Mouse (Mus musculus): ENCODE results near the gene Padi6. TPM values are rescaled to one million over a fixed set of nuclear protein-coding genes. Genes with fewer than 3 reads are reported as not detected.

Padi6 gene
- polyA plus RNA-seq, 1 experiment from 2014 or later = not detected

GRCm38 (mm10) chr4:140744654-140745053 lies 2.2 kb upstream of the Padi6 start:
- Histone ChIP-seq H3K4me1 (0 out of 2 replicates have a peak, but pooled peaks cover 8% of the 10 kb centered on the region), H3K36me3 (ENCODE audit: poor library complexity, severe bottlenecking) (no peaks in the 10 kb centered on the region), H3K27ac (no peak overlapping the region), H3K27me3 (no peaks in the 10 kb centered on the region), H3K9me3 (replicated peaks) (no peaks in the 10 kb centered on the region), H3K9ac (no peak overlapping the region), H3K4me3 (no peak overlapping the region), H3K4me2 (no peak overlapping the region)
- WGBS = 30% methylated on average over 3 of the region's 3 CpGs
- no peak for ATAC-seq

GRCm38 (mm10) chr4:140743086-140743485 lies 643 bp upstream of the Padi6 start:
- Histone ChIP-seq H3K9me3 (replicated peaks) (no peaks in the 10 kb centered on the region), H3K9ac (no peak overlapping the region), H3K27ac (no peak overlapping the region), H3K4me3 (no peak overlapping the region), H3K27me3 (no peaks in the 10 kb centered on the region), H3K4me2 (no peak overlapping the region), H3K36me3 (ENCODE audit: poor library complexity, severe bottlenecking) (no peaks in the 10 kb centered on the region), H3K4me1 (0 out of 2 replicates have a peak, but pooled peaks cover 8% of the 10 kb centered on the region)
- ATAC-seq = no peak
- 44% methylated on average over 4 of the region's 4 CpGs for WGBS

- Histone ChIP-seq H3K4me1 (0 out of 2 replicates have a peak, but pooled peaks cover 8% of the 10 kb centered on the region), H3K4me2 (no peak overlapping the region), H3K4me3 (no peak overlapping the region), H3K27ac (no peak overlapping the region), H3K27me3 (no peaks in the 10 kb centered on the region), H3K36me3 (ENCODE audit: poor library complexity, severe bottlenecking) (no peaks in the 10 kb centered on the region), H3K9ac (no peak overlapping the region), H3K9me3 (replicated peaks) (no peaks in the 10 kb centered on the region)
- no peak for ATAC-seq
- WGBS = 86% methylated on average over 6 of the region's 6 CpGs
Measured at GRCm38 (mm10) chr4:140741401-140741800, 1.0 kb downstream of the Padi6 start.

- Histone ChIP-seq H3K9me3 (replicated peaks) (no peaks in the 10 kb centered on the region), H3K27ac (no peak overlapping the region), H3K4me2 (no peak overlapping the region), H3K36me3 (ENCODE audit: poor library complexity, severe bottlenecking) (no peaks in the 10 kb centered on the region), H3K27me3 (no peaks in the 10 kb centered on the region), H3K4me1 (0 out of 2 replicates have a peak, but pooled peaks cover 8% of the 10 kb centered on the region), H3K4me3 (no peak overlapping the region), H3K9ac (no peak overlapping the region)
- 92% methylated on average over 11 of the region's 11 CpGs for WGBS
- ATAC-seq = no peak
Measured at GRCm38 (mm10) chr4:140740655-140741054, 1.8 kb downstream of the Padi6 start.

- 81% methylated on average over 7 of the region's 7 CpGs for WGBS
Measured at GRCm38 (mm10) chr4:140732871-140733270, 9.6 kb downstream of the Padi6 start.

GRCm38 (mm10) chr4:140731654-140732053 lies 10.8 kb downstream of the Padi6 start:
- WGBS = 85% methylated on average over 4 of the region's 4 CpGs
- Histone ChIP-seq H3K4me1 (no peaks in the 10 kb centered on the region), H3K9me3 (replicated peaks) (no peaks in the 10 kb centered on the region), H3K4me3 (no peak overlapping the region), H3K27ac (no peak overlapping the region), H3K36me3 (ENCODE audit: poor library complexity, severe bottlenecking) (peaks cover 3% of the 10 kb centered on the region), H3K27me3 (no peaks in the 10 kb centered on the region), H3K4me2 (no peak overlapping the region), H3K9ac (no peak overlapping the region)
- no peak for ATAC-seq

More at GRCm38 (mm10) chr4:140732871-140733270, 9.6 kb downstream of the Padi6 start:
- Histone ChIP-seq H3K9me3 (replicated peaks) (no peaks in the 10 kb centered on the region), H3K9ac (no peak overlapping the region), H3K27me3 (no peaks in the 10 kb centered on the region), H3K4me3 (no peak overlapping the region), H3K4me2 (no peak overlapping the region), H3K36me3 (ENCODE audit: poor library complexity, severe bottlenecking) (no peaks in the 10 kb centered on the region), H3K27ac (no peak overlapping the region), H3K4me1 (no peaks in the 10 kb centered on the region)
- ATAC-seq = no peak

- Histone ChIP-seq H3K9ac (no peak overlapping the region), H3K4me1 (no peaks in the 10 kb centered on the region), H3K27ac (no peak overlapping the region), H3K4me2 (no peak overlapping the region), H3K36me3 (ENCODE audit: poor library complexity, severe bottlenecking) (peaks cover 43% of the 10 kb centered on the region), H3K4me3 (no peak overlapping the region), H3K9me3 (replicated peaks) (no peaks in the 10 kb centered on the region), H3K27me3 (no peaks in the 10 kb centered on the region)
- 91% methylated on average over 12 of the region's 12 CpGs for WGBS
- ATAC-seq = no peak
Measured at GRCm38 (mm10) chr4:140726907-140727306, 15.5 kb downstream of the Padi6 start.

- ATAC-seq = no peak
- Histone ChIP-seq H3K36me3 (ENCODE audit: poor library complexity, severe bottlenecking) (peaks cover 65% of the 10 kb centered on the region), H3K27me3 (no peaks in the 10 kb centered on the region), H3K27ac (peak overlapping the region; percentile 69), H3K4me2 (no peak overlapping the region), H3K9me3 (replicated peaks) (no peaks in the 10 kb centered on the region), H3K4me1 (no peaks in the 10 kb centered on the region), H3K9ac (no peak overlapping the region), H3K4me3 (no peak overlapping the region)
- WGBS = 73% methylated on average over 6 of the region's 6 CpGs
Measured at GRCm38 (mm10) chr4:140724739-140725138, 17.7 kb downstream of the Padi6 start.

GRCm38 (mm10) chr4:140723801-140724200 lies 18.6 kb downstream of the Padi6 start:
- peak; percentile 44; the same call in 1 of the 2 replicates for ATAC-seq
- Histone ChIP-seq H3K36me3 (ENCODE audit: poor library complexity, severe bottlenecking) (peaks cover 74% of the 10 kb centered on the region), H3K4me3 (no peak overlapping the region), H3K4me1 (no peaks in the 10 kb centered on the region), H3K27me3 (no peaks in the 10 kb centered on the region), H3K4me2 (no peak overlapping the region), H3K9me3 (replicated peaks) (no peaks in the 10 kb centered on the region), H3K27ac (no peak overlapping the region; the same call in 1 of the 2 replicates), H3K9ac (no peak overlapping the region)
- WGBS = 53% methylated on average over 5 of the region's 5 CpGs

- H3K9ac ChIP-seq = no peak overlapping the region
- no peak for ATAC-seq
- no peaks in the 10 kb centered on the region for H3K27me3 ChIP-seq
- H3K27ac ChIP-seq = peak overlapping the region; percentile 6; the same call in 1 of the 2 replicates
- no peak overlapping the region for H3K4me3 ChIP-seq
- peaks cover 80% of the 10 kb centered on the region for H3K36me3 ChIP-seq (ENCODE audit: poor library complexity, severe bottlenecking)
- no peak overlapping the region for H3K4me2 ChIP-seq
- 85% methylated on average over 9 of the region's 9 CpGs for WGBS
- no peaks in the 10 kb centered on the region for H3K4me1 ChIP-seq
- no peaks in the 10 kb centered on the region for H3K9me3 ChIP-seq (replicated peaks)
Measured at GRCm38 (mm10) chr4:140723192-140723591, 19.3 kb downstream of the Padi6 start.

- Histone ChIP-seq H3K27ac (peak overlapping the region; percentile 40; the same call in 1 of the 2 replicates), H3K9ac (no peak overlapping the region), H3K36me3 (ENCODE audit: poor library complexity, severe bottlenecking) (peaks cover 85% of the 10 kb centered on the region), H3K4me3 (no peak overlapping the region), H3K27me3 (no peaks in the 10 kb centered on the region), H3K4me1 (no peaks in the 10 kb centered on the region), H3K9me3 (replicated peaks) (no peaks in the 10 kb centered on the region), H3K4me2 (no peak overlapping the region)
- WGBS = 75% methylated on average over 9 of the region's 9 CpGs
- ATAC-seq = no peak
Measured at GRCm38 (mm10) chr4:140722710-140723109, 19.7 kb downstream of the Padi6 start.

GRCm38 (mm10) chr4:140721968-140722490 lies 20.4 kb downstream of the Padi6 start:
- 91% methylated on average over 20 of the region's 20 CpGs for WGBS
- H3K27me3 ChIP-seq = no peaks in the 10 kb centered on the region
- no peaks in the 10 kb centered on the region for H3K4me1 ChIP-seq
- H3K9me3 ChIP-seq (replicated peaks) = no peaks in the 10 kb centered on the region
- H3K9ac ChIP-seq = no peak overlapping the region
- no peak overlapping the region for H3K4me2 ChIP-seq
- H3K36me3 ChIP-seq (ENCODE audit: poor library complexity, severe bottlenecking) = peaks cover 92% of the 10 kb centered on the region
- H3K4me3 ChIP-seq = no peak overlapping the region
- no peak overlapping the region for H3K27ac ChIP-seq
- ATAC-seq = no peak

- no peak overlapping the region for H3K9ac ChIP-seq
- H3K27me3 ChIP-seq = no peaks in the 10 kb centered on the region
- H3K4me1 ChIP-seq = no peaks in the 10 kb centered on the region
- ATAC-seq = no peak
- peaks cover 94% of the 10 kb centered on the region for H3K36me3 ChIP-seq (ENCODE audit: poor library complexity, severe bottlenecking)
- no peak overlapping the region for H3K4me2 ChIP-seq
- H3K27ac ChIP-seq = no peak overlapping the region
- no peaks in the 10 kb centered on the region for H3K9me3 ChIP-seq (replicated peaks)
- no peak overlapping the region for H3K4me3 ChIP-seq
- 93% methylated on average over 5 of the region's 5 CpGs for WGBS
Measured at GRCm38 (mm10) chr4:140720091-140720490, 22.4 kb downstream of the Padi6 start.

Measured in forebrain, embryonic 13.5 days (tissue).